Mouse (Mus musculus) CD8-positive naive resting alpha-beta T cell, adult 2 months (primary cell): ENCODE data around the gene 4930518I15Rik.
A peak's percentile ranks its signal among the peaks of the same experiment; 100 is the strongest.
"Not testable (repeated sequence)": the region's sequence is repeated elsewhere in the genome, so short reads cannot be mapped to it uniquely, and the experiment has no call there.

Experiments
- DNase-seq, 2 experiments: peaks; one replicate each; pipeline ENCODE4 v3.0.0; 2022; ENCODE audit warnings: low read depth in 2 of 2, low spot score in 2 of 2

4930518I15Rik gene

DNA sequence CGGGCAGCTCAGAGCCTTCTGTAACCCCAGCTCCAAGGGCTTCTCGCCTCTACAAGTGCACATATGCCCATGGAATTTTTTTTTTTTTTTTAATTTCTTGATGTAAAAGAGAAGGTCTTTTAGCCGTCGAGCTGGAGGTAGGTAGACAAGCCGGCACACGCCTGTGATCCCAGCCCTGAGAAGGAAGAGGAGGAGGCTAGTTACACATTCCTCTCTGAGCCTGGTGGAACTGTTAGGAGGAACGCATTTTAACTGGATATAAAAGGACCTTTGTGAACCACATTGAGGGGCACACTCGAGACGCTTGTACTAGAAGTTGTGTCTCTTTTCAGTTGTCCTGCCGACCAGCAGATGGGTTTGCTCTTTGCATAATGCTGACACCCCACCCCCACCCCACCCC is 13.0 kb downstream of the 4930518I15Rik start:
- no peak for DNase-seq

DNA sequence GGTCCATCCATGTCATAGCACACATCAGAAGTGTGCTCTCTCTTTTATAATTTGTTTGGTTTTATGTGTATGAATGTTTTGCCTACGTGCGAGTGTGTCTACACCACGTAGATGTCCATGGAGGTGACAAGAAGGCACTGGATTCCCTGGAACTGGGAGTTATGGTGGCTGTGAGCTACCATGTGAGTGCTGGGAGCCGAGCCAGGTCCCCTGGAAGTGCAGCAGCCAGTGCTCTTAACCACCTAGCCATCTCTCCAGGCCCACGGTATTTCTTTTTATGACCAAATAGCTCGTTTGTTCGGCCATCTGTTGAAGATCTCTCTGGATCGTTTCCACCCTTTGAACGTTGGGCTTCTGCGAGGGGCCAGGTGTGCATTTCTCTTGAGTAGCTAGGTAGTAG is 14.4 kb downstream of the 4930518I15Rik start:
- no peak for DNase-seq

DNA sequence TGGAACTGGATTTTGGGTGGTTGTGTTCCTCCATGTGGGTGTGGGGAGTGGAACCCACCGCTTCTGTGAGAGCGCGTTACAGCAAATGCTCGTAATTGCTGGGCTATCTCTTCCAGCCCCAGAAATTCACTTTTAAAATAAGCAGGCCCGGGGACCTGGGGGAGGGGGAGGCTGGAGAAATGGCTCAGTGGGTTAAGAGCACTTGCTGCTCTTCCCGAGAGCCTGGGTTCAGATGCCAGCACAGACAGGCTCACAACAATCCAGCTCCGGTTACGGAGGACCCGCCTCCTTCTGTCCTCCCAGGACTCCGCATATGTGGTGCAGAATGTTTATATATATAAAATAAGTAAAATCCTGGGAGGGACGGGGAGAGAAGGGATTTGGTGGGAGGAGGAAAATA is 15.0 kb downstream of the 4930518I15Rik start:
- no peak for DNase-seq

DNA sequence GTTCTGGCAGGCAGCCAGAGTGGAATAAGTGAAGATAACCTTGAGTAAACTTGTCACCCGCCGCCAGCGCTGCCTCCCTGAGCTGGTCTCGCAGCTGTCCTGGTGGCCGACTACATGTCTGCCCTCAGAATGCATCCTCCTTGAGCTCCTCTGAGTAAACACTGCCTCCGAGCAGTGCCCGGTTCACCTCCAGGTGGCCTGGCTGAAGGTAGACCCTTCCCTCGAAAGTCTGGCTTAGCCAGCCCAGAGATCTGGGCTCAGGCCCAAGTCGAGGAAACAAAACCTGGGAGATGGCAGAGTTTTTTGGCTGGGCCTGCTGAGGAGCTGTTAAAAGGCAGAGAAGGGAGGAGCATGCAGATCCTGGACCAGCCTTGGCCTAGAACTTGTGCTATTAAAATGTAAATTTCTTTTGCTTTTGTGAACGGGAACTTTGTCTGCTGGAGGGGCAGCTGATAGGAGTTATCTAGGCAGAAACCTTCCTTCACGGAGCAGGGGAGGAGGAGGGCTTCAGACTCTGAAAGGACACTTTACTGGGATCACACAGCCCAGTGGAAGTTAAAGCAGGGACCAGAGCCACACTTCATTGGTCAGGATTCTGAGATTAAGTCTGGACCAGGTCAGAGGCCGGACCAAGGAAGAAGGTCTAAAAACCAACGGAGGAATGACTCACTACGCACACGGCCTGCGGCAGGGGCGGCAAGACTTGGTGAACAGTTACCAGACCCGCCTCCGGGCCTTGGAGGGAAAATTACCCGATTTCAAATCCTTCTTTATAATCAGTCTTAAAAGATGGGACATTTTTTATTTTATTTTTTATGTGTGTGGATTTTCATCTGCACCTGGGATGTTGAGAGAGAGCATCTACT is 15.7 kb downstream of the 4930518I15Rik start:
- peak; percentile 9 to 26 for DNase-seq

DNA sequence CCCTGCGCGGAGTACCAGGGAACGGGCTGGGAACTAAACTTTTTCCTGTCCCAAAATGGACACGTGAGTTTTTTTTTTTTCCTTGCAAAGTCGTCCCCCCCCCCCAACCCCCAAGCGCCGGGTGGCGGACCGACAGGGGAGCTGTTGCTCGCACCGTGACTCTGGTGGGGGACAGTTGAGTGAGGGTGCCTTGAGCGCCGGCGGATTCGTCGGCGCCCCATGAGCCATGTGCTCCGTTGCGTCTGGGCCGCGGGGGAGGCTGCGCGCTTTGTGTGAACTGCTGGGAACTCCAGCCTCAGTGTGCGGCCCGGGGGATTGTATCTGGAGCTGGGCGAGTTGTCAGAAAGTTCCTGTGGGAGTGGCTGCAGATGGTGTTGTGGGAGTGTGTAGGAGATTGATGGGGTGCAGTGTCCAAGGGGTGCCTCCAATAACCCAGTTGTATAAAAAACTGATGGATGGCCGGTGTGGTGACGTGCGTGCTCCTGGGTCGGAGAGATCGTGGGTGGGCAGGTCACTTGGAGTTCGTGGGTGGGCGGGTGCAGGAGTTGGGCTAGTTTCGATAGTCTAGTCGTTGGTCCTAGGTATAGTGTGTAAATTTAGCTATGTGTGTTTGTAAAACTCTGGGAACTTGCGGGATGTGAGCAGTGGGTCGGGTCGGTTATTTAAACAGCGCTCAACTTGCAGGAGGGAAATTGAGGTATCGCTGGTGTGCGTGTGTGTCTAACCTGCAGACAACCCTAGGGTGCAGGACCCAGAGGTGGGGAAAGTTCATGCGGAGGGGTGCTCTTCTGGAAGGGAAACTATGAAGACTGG is 16.5 kb downstream of the 4930518I15Rik start:
- DNase-seq, result peak; percentile 16 to 38

DNA sequence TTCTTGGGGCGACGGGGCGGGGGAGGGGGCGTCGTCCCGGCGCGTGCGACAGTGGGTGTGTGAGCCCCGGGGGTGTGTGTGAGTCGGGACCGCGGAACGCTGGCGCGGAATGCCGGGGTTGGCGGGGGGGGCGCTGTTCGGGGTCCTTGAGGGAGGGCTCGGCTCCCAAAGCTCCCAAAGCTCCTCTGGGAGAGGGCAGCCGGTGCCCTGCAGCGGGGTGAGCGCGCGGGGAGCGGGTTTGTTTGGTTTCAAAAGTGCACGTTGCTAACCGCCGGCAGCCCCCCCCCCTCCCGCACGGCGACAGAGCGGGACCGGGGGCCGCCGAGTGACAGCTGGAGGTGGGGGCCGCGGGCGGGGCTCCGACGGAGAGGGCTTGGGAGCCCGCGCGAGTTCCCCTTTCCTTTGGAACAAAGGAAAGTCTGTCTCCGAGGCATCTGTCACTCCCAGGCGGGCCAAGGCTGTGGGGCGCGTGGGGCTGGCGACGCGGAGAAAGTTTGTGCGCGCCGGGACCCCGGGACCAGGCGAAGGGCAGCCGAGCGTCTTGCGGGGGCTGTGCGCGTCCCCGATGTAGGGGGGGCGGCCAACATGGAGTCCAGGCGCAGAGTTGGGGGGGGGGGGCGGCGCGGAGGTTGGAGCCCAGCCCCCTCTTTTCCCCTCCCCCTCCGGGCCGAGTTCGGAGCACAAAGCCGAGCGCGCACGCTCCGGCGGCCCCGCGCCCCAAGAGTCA is 17.3 kb downstream of the 4930518I15Rik start:
- peak; percentile 4 to 16 for DNase-seq

DNA sequence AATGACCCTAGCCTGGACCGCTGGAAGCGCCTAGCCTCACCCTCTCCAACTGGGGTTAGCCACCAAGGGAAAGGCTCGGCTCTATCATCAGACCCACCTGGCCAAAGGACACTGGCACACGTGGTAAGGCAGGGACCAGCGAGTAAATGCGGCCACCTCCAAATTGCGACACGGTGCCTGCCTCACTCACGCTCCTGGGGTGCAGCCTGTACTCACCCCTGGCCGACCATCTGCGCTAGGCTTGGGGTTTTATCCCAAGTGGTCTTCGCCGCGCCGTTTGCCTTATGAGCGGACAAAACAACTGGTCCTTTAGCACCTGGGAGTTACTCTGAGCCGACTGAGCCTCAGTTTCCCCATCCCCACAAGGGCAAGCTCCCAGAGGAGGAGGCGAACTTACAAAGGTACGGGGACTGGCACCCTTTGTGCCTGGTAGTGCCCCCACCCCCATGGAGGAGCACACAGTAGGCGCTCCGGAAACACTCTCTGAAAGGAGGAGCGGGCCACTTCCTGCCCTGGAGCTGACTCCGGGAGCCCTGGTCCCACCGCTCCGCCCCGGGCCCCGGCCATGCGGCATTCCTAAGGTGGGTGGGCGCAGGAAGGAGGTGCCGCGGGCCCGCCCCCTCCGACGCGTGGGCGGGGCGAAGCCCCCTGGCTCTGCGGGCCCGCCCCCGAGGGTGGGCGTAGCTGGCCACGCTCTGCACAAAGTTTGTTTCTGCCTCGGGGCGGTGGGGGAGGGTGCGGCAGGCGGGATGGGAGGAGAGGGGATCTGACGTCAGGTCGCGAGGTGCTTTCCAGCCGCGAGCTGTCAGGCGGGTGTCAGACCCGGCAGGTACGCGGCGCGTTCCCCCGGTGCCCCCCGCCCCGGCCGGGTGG is 18.2 kb downstream of the 4930518I15Rik start, which contains the start of gene Tgif2:
Gene Tgif2 (plus strand): TSS at position 689 of the 873 bp plus-strand sequence.
- peak; percentile 69 to 82 for DNase-seq

DNA sequence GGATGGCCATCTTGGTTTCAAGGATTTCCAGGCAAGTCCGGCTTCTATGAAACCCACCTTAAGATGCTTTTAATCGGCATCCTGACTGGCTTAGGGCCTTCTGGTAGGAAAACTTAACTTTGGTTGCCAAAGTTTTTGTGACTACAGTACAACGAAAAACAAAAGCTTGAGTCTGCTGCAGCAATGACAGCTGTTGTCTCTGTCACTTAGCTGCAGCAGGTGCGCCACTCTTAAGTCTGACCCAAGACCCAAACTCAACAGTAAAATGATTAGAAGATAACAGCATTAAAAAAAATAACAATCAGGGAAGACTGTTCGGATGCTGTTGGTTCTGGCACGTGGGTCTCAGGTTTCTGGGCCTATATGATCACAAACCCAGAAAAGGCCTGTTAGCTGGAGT is 18.9 kb downstream of the 4930518I15Rik start:
- no peak for DNase-seq

DNA sequence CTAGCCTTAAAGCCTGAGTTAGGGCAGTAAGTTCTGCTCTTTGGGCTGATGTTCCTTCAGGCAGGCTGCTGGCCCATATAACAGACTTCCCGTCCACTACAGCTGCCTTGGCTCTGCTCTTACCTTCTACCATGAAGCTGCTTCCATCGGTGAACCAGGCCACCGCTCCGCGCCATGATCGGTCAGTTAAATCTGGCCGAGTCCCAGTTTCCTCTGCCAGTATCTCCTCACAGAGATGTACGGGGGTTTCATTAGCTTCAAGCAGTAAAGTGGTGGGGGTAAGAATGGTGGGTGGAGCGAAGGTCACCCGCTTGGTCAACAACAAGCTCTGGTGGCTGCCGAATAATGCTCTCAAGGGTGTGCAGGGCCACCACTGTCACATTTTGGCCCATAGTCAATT is 23.4 kb downstream of the 4930518I15Rik start:
- no peak for DNase-seq

DNA sequence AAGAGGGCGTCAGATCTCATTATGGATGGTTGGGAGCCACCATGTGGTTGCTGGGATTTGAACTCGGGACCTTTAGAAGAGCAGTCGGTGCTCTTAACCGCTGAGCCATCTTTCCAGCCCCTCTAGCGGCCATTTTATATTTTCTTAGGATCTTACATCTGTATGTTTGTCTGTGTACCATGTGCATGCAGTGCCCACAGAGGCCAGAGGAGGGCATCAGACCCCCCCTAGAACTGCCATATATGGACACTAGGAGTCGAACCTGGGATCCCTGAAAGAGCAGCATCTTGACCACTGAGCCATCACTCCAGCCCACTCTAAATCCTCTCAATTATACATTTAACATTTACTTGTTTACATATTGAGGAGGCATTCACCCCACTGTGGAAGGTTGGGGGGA is 32.6 kb downstream of the 4930518I15Rik start:
- not testable (repeated sequence) for DNase-seq

DNA sequence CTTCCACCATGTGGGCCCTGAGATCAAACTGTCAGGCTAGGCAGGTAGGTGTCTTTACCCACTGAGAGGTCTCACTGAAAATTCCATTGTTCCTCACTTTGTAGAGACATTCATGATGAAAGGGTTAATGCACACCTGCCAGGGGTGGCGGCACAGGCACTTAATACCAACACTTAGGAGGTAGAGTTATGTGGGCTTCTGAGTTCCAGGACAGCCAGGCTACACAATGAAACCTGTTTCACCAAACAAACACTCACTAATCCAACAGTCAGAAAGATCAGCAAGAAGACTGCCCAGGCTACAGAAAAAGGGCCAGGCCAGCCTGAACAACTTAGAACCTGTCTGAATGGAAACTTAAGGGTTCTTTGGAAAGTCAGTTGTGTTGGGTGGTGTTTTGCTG is 41.6 kb downstream of the 4930518I15Rik start:
- no peak for DNase-seq

DNA sequence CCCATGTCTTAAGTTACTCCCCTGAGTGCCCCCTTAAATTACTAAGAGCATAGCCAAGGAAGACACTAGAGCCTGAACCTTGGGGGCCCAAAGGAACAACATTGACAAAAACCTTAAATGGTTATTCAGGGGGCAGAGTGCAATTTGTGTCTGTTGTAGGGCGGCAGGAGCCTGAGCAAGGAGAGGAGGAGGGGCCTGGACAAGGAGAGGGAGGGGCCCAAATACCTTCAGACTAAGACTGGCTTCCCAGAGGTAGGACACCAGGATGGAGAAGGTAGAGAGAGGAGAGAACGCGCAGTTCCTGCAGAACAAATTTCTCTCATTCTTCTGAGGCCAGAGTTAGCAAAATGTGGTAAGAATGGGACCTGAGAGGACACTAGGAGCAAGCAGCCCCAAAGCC is 42.3 kb downstream of the 4930518I15Rik start:
- DNase-seq, result no peak

DNA sequence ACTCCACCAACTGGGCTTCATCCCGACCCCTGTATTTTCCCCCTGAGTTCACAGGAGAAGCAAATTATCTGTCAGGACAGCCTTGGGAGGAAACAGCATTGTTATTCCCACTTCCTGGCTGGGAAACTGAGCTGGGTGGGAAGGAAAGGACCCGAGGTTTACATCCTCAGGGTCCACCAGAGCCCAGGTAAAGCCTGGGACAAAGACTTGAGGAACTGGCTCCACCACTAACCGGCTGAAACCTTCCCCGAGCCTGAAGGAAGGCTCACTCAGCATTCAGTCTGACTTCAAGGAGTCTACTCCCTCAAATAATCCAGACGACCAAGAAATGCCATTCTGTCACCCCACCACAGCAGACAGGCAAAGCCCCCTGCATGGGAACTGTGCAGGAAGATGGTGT is 42.9 kb downstream of the 4930518I15Rik start:
- no peak for DNase-seq

DNA sequence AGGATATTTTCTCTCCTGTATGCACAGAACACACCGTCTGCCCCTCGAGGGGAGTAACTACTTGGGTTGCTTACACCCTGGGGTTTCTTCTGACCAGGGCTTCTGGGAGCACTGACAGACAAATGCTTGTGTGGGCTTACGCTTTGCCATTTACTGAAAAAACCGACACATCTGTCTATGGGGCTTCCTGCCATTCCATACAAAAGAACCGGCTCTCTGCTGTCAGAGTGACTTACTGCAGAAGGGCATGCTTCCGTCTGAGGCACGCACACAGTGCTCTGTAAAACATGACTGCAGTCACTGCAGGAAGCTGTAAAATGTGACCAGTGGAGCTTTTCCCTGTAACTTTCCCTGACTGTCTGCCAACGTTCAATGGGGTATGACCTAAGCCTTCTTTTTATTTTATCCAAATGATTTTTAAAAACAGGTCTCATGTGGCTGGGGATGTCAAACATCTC is 43.4 kb downstream of the 4930518I15Rik start:
- no peak for DNase-seq

DNA sequence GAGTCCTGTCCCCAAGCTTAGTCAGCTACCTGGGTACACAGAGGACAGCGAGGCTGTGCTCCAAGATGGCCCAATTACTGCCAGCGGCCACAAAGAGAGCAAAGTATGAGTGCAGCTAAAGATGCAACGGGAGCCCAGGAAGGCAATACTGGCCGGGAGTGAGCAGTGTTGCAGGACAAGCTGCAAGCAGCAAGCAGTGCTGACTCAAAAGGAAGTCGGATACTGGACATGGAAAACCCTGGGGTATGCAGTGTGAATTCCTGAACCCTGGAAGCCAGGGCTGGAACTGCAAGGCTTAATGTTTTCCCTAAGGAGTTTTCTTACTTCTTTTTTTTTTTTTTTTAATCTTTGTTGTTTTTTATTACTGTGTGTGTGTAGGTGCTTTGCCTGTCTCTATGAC is 46.2 kb downstream of the 4930518I15Rik start:
- DNase-seq, result no peak

DNA sequence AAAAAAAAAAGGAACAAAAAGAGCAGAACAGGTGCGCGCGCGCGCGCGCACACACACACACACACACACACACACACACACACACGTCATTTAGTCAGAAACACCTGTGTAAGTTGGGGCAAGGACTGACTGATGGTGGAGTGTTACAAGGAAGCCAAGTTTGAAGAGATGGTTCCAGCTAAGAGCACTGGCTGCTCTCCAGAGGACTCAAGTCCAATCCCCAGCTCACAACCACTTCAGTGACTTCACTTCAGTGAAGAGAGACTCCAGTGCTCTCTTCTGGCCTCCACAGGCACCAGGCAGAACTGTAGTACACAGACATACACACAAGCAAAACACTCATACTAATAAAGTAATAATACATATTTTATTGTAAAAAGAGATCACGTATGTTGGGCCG is 47.0 kb downstream of the 4930518I15Rik start:
- DNase-seq, result no peak

DNA sequence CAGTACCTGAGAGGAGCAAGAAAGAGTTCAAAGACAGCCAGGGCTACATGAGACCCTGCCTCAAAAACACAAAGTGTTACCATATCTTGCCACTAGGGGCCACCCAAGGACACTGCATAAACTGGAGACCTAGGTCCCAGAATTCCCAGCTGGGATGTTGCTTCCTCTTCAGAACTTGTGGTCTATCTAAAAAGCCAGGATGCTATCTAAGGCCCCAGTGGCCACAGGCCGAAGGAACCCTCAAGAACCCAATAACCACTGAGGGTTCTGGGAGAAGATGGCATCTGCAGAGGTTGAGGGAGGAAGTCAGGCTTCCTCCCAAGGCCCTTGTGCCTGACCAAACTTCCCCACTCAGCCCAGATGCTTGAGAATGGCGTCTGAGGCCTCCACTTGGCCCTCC is 48.2 kb downstream of the 4930518I15Rik start:
- peak; percentile 21 to 41 for DNase-seq

DNA sequence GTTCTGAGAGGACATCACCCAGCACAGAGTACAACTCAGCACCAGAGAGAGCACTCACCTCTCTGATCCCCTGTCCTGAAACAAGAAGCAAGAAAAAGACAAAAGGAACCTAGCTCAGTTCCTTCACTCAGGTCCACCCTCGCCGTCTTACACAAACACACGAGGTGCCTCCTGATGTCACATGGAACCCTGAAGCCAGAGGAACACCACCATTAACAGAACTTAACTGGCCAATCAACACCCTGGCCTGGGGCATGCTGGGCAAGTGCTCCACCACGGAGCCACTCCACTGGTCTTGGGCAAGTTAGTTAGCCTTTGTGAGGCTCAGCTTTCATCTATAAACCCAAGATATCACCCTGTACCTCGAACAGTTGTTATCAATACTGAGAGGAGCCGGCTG is 50.9 kb downstream of the 4930518I15Rik start:
- DNase-seq, result no peak
